21 mouse cellular contexts compared by ENCODE assay signal in the genomic region with DNA sequence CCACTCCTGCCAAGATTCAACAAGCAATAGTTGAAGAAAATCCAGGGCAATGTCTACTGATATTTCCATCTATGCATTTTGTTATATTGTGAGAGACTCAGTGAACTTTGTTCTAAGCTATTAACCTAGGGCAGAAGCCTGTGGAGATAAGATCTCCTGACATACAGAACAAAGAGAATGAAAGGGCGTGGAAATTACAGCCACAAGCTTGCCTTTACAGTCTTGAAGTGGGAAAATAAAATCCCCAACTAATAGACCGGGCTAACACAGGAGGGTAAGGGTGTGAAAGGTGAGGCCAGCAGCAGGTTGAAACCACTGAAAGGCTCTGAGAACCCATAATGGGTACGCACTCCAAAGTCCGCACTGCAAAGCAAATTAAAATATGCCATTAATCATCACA.
DNase-seq lines count a peak whose midpoint lies in the region; ATAC-seq and TF ChIP-seq lines count a peak whose summit lies in the region.
"Had no signal": no experiment of that assay in that cellular context is flagged by ENCODE, and none has a peak within 500 bp of the region (broad histone marks: within the 10 kb centered on the region; RNA-seq: fewer than 3 reads in every experiment).

No protein-coding gene starts in this region.

- no peaks in the 10 kb centered on the region for H3K36me3 ChIP-seq in heart, embryonic 10.5 days
- H3K36me3 ChIP-seq in intestine, embryonic 15.5 days, result no peaks in the 10 kb centered on the region
- H3K36me3 ChIP-seq in small intestine, adult 2 months (ENCODE audit: control insufficient read depth, insufficient read depth, low read length), result no peaks in the 10 kb centered on the region
- H3K36me3 ChIP-seq: embryonic facial prominence, embryonic 12.5 days; forebrain, embryonic 12.5 days; G1E; heart, embryonic 13.5 days; hindbrain, embryonic 12.5 days had no signal

- no peak overlapping the region for H3K9ac ChIP-seq in intestine, embryonic 15.5 days
- H3K9ac ChIP-seq: embryonic facial prominence, embryonic 12.5 days; forebrain, embryonic 12.5 days; heart, embryonic 13.5 days; hindbrain, embryonic 12.5 days had no signal

- H3K4me2 ChIP-seq in intestine, embryonic 15.5 days (replicated peaks), result no peak overlapping the region
- H3K4me2 ChIP-seq: embryonic facial prominence, embryonic 12.5 days; forebrain, embryonic 12.5 days; heart, embryonic 13.5 days; hindbrain, embryonic 12.5 days had no signal

- intact Hi-C loops in heart, postnatal 10 days (cut with DNase I), result no loop called here

- H3K27me3 ChIP-seq in heart, embryonic 10.5 days (ENCODE audit: insufficient read depth, poor library complexity, severe bottlenecking), result peaks cover 4% of the 10 kb centered on the region; the same call in 1 of the 2 replicates
- no peaks in the 10 kb centered on the region for H3K27me3 ChIP-seq in intestine, embryonic 15.5 days (replicated peaks)
- H3K27me3 ChIP-seq in small intestine, adult 2 months (ENCODE audit: control insufficient read depth, insufficient read depth, low read length), result no peaks in the 10 kb centered on the region
- H3K27me3 ChIP-seq: embryonic facial prominence, embryonic 12.5 days; hindbrain, embryonic 12.5 days had no signal

- H3K4me3 ChIP-seq in heart, embryonic 10.5 days, result no peak overlapping the region
- no peak overlapping the region for H3K4me3 ChIP-seq in intestine, embryonic 15.5 days (replicated peaks)
- H3K4me3 ChIP-seq in small intestine, adult 2 months (ENCODE audit: low read depth, low read length), result no peak overlapping the region
- H3K4me3 ChIP-seq: embryonic facial prominence, embryonic 12.5 days; forebrain, embryonic 12.5 days; heart, embryonic 13.5 days; hindbrain, embryonic 12.5 days had no signal

- no peaks in the 10 kb centered on the region for H3K9me3 ChIP-seq in heart, embryonic 10.5 days
- no peaks in the 10 kb centered on the region for H3K9me3 ChIP-seq in intestine, embryonic 15.5 days
- H3K9me3 ChIP-seq: embryonic facial prominence, embryonic 12.5 days; forebrain, embryonic 12.5 days; heart, embryonic 13.5 days; hindbrain, embryonic 12.5 days had no signal

- no peak overlapping the region for H3K27ac ChIP-seq in heart, embryonic 10.5 days
- no peak overlapping the region for H3K27ac ChIP-seq in intestine, embryonic 15.5 days
- H3K27ac ChIP-seq in small intestine, adult 2 months (ENCODE audit: insufficient read depth, low read depth, low read length), result peak overlapping the region; percentile 58; the same call in 1 of the 2 replicates
- H3K27ac ChIP-seq: embryonic facial prominence, embryonic 12.5 days; forebrain, embryonic 12.5 days; heart, embryonic 13.5 days; hindbrain, embryonic 12.5 days had no signal

- no peak for TF ChIP-seq POLR2A in small intestine, adult 2 months (IDR thresholded peaks at IDR 0.05; ENCODE audit: low read depth, low read length)

- 78% methylated on average over 4 of the region's 4 CpGs for WGBS in heart, embryonic 10.5 days
- 69% methylated on average over 4 of the region's 4 CpGs for WGBS in intestine, embryonic 15.5 days
- WGBS in small intestine, adult 2 months, result 34% methylated on average over 4 of the region's 4 CpGs

- TF ChIP-seq CTCF in small intestine, adult 2 months (IDR thresholded peaks at IDR 0.05; ENCODE audit: extremely low read depth, insufficient read length, insufficient replicate concordance, low read depth, low read length), result no peak

- peak; percentile 14 for DNase-seq in heart, embryonic 10.5 days (ENCODE audit: low spot score)
- no peak for DNase-seq in heart, postnatal 10 days
- no peak for DNase-seq in embryo, embryonic 10.5 days (ENCODE audit: low spot score)
- no peak for DNase-seq in cerebellum, adult 18-20 months
- no peak for DNase-seq in kidney, postnatal 14 days
- DNase-seq: adrenal gland, postnatal 10 days; cerebellum, adult 2 months; cerebellum, postnatal 10 days; gastrocnemius, postnatal 10 days; heart, postnatal 4 days; kidney, adult 18-20 months had no signal

- peak; percentile 57 for ATAC-seq in activated CD4-positive, CD25-positive, alpha-beta regulatory T cell, adult 4 months
- peak; percentile 95 for ATAC-seq in intestine, embryonic 15.5 days
- ATAC-seq: forebrain, embryonic 16.5 days; hindbrain, embryonic 16.5 days had no signal

- no peaks in the 10 kb centered on the region for H3K4me1 ChIP-seq in heart, embryonic 10.5 days
- H3K4me1 ChIP-seq in intestine, embryonic 15.5 days (replicated peaks), result no peaks in the 10 kb centered on the region
- peaks cover 6% of the 10 kb centered on the region; the same call in 1 of the 2 replicates for H3K4me1 ChIP-seq in small intestine, adult 2 months (ENCODE audit: control insufficient read depth, insufficient read depth, insufficient read length, low read length)
- H3K4me1 ChIP-seq: embryonic facial prominence, embryonic 12.5 days; heart, embryonic 13.5 days; hindbrain, embryonic 12.5 days had no signal
